Mouse (Mus musculus): ENCODE results near the gene Rpl10a. TPM values are rescaled to one million over a fixed set of nuclear protein-coding genes. Genes with fewer than 3 reads are reported as not detected.

Rpl10a gene
- total and polyA plus RNA-seq, 3 experiments, result 2,044 to 2,803 TPM; not detected in 1

- no peaks in the 10 kb centered on the region for H3K27me3 ChIP-seq (ENCODE audit: control insufficient read depth in 1 of 2, insufficient read depth in 2 of 2, low read length in 2 of 2)
- peaks cover 4 to 21% of the 10 kb centered on the region in 2 experiments; a peak in 3 of 4 replicates for H3K4me1 ChIP-seq (ENCODE audit: control insufficient read depth in 1 of 2, insufficient read depth in 2 of 2, low read length in 2 of 2)
- TF ChIP-seq TAL1 (IDR thresholded peaks at IDR 0.05; ENCODE audit: low read length) (peak; percentile 51), RCOR1 (IDR thresholded peaks at IDR 0.05; ENCODE audit: low read depth, low read length) (peak; percentile 89), MYC (IDR thresholded peaks at IDR 0.05; ENCODE audit: low read depth, low read length) (no peak), MXI1 (IDR thresholded peaks at IDR 0.05; ENCODE audit: low read depth, low read length) (no peak; the same call in 1 of the 2 replicates), BHLHE40 (IDR thresholded peaks at IDR 0.05; ENCODE audit: borderline replicate concordance, low read depth, low read length) (no peak), GABPA (IDR thresholded peaks at IDR 0.05; ENCODE audit: low read depth, low read length) (no peak), CHD1 (IDR thresholded peaks at IDR 0.05; ENCODE audit: low read depth, low read length) (no peak), ETS1 (IDR thresholded peaks at IDR 0.05; ENCODE audit: low read depth, low read length) (peak; percentile 71), CHD2 (IDR thresholded peaks at IDR 0.05; ENCODE audit: low read length) (no peak), MEF2A (IDR thresholded peaks at IDR 0.05; ENCODE audit: extremely low read depth, insufficient replicate concordance, low read depth, low read length, poor library complexity, severe bottlenecking) (no peak), GATA1 (IDR thresholded peaks at IDR 0.05; ENCODE audit: low read depth, low read length) (peak; percentile 77), EP300 (IDR thresholded peaks at IDR 0.05; ENCODE audit: low read depth in 1 of 2, low read length in 2 of 2) (peak; percentile 63 to 79; a peak in 3 of 4 replicates), RAD21 (IDR thresholded peaks at IDR 0.05; ENCODE audit: low read depth, low read length) (no peak), MAX (IDR thresholded peaks at IDR 0.05; ENCODE audit: low read length) (no peak), USF1 (IDR thresholded peaks at IDR 0.05; ENCODE audit: low read depth, low read length) (no peak), KAT2A (conservative IDR thresholded peaks at IDR 0.05; ENCODE audit: low read depth, low read length) (no peak), TCF12 (IDR thresholded peaks at IDR 0.05; ENCODE audit: low read depth, low read length) (peak; percentile 92), ELF1 (IDR thresholded peaks at IDR 0.05; ENCODE audit: low read depth, low read length) (no peak), USF2 (IDR thresholded peaks at IDR 0.05; ENCODE audit: borderline replicate concordance in 1 of 2, insufficient read depth in 1 of 2, low read depth in 1 of 2, low read length in 2 of 2) (no peak), ZNF384 (IDR thresholded peaks at IDR 0.05; ENCODE audit: low read depth, low read length) (peak; percentile 92), HCFC1 (IDR thresholded peaks at IDR 0.05; ENCODE audit: low read depth, low read length) (no peak), SIN3A (IDR thresholded peaks at IDR 0.05; ENCODE audit: low read length) (no peak), ZMIZ1 (IDR thresholded peaks at IDR 0.05; ENCODE audit: low read depth, low read length) (no peak), E2F4 (IDR thresholded peaks at IDR 0.05; ENCODE audit: borderline replicate concordance, low read depth, low read length) (no peak)
- H3K9ac ChIP-seq (ENCODE audit: control insufficient read depth, low read depth, low read length, poor library complexity, severe bottlenecking), result 0 out of 2 replicates have a peak overlapping the region, but pooled peaks have one; percentile 31
- H3K79me2 ChIP-seq (ENCODE audit: control insufficient read depth, insufficient read depth, low read length, poor library complexity), result peaks cover 17% of the 10 kb centered on the region
- H3K36me3 ChIP-seq (ENCODE audit: control insufficient read depth in 1 of 2, insufficient read depth in 2 of 2, low read length in 2 of 2), result peaks cover 13 to 16% of the 10 kb centered on the region in 2 experiments
- peak overlapping the region; percentile 32 for H3K27ac ChIP-seq (ENCODE audit: control insufficient read depth, low read depth, low read length)
- H3K9me3 ChIP-seq (replicated peaks; ENCODE audit: insufficient read depth, low read length), result no peaks in the 10 kb centered on the region
- DNase-seq (ENCODE audit: low read depth, low spot score), result peak; percentile 55
- H3K4me3 ChIP-seq (ENCODE audit: control insufficient read depth in 1 of 2, insufficient read depth in 1 of 2, low read depth in 2 of 2, low read length in 2 of 2), result no peak overlapping the region
Observed at GRCm38 (mm10) chr17:28317725-28318124, 10.5 kb upstream of the Rpl10a start.
